Mouse (Mus musculus) limb, embryonic 14.5 days (tissue): ENCODE results near the gene Btf3l4. TPM values are rescaled to one million over a fixed set of nuclear protein-coding genes. Genes with fewer than 3 reads are reported as not detected.

Source experiments
- ATAC-seq: fragments of 200-750 bp; cut with Nextera tagmentation; 2 replicates; pipeline ENCODE4 v1.8.0; 2017; ENCODE audit warnings: low read depth, moderate number of reproducible peaks, moderate TSS enrichment; ENCODE audit not compliant: low FRiP score
- DNase-seq: peaks from one replicate; pipeline ENCODE4 v3.0.0-alpha.2; 2015; ENCODE audit warnings: low spot score
- H3K27ac ChIP-seq: fragments of 300-500 bp; sonication (generic); replicated peaks from 2 replicates; pipeline ENCODE4 v1.5.1; 2014; ENCODE audit warnings: low read depth, mild to moderate bottlenecking, low read length, moderate library complexity, mixed read lengths
- H3K27me3 ChIP-seq: fragments of 300-500 bp; sonication (generic); 2 replicates; pipeline ENCODE4 v1.6.1; 2014; ENCODE audit warnings: low read length, mixed read lengths; ENCODE audit not compliant: control insufficient read depth, insufficient read depth
- H3K36me3 ChIP-seq: fragments of 300-500 bp; sonication (generic); 2 replicates; pipeline ENCODE4 v1.6.1; 2014; ENCODE audit warnings: mild to moderate bottlenecking, low read length, moderate library complexity, mixed read lengths; ENCODE audit not compliant: control insufficient read depth, insufficient read depth
- H3K4me1 ChIP-seq: fragments of 300-500 bp; sonication (generic); 2 replicates; pipeline ENCODE4 v1.6.1; 2014; ENCODE audit warnings: antibody characterized with exemption, low read length, mixed read lengths; ENCODE audit not compliant: control insufficient read depth, insufficient read depth
- H3K4me2 ChIP-seq: fragments of 300-500 bp; sonication (generic); replicated peaks from 2 replicates; pipeline ENCODE4 v1.6.1; 2014; ENCODE audit warnings: low read depth, mild to moderate bottlenecking, low read length, moderate library complexity; ENCODE audit not compliant: severe bottlenecking
- H3K4me3 ChIP-seq: fragments of 300-500 bp; sonication (generic); replicated peaks from 2 replicates; pipeline ENCODE4 v1.5.1; 2014; ENCODE audit warnings: low read length
- H3K9ac ChIP-seq: fragments of 300-500 bp; sonication (generic); 2 replicates; pipeline ENCODE4 v1.6.1; 2014; ENCODE audit warnings: mild to moderate bottlenecking, low read depth, low read length, moderate library complexity; ENCODE audit not compliant: severe bottlenecking
- H3K9me3 ChIP-seq: fragments of 300-500 bp; sonication (generic); 2 replicates; pipeline ENCODE4 v1.6.1; 2016; ENCODE audit warnings: low read length; ENCODE audit not compliant: control insufficient read depth
- POLR2A ChIP-seq: fragments of 200-500 bp; IDR thresholded peaks from 2 replicates; pipeline ENCODE4 v1.8.0; 2012; ENCODE audit warnings: inconsistent platforms, mild to moderate bottlenecking, moderate library complexity, borderline replicate concordance; ENCODE audit not compliant: insufficient read depth, insufficient read length; ENCODE audit errors: extremely low read depth
- WGBS: fragments of 180-500 bp; shearing (Covaris S2); extraction: QIAGEN DNeasy Blood & Tissue Kit; methylation state at CpG from one replicate; pipeline ENCODE4 v1.1.7; 2014; 5-methylcytosine and 5-hydroxymethylcytosine counted together
- polyA plus RNA-seq, 2 experiments: library from polyadenylated mRNA; depleted of rRNA in 1 of 2; stranded (reverse) in 1 of 2; unstranded in 1 of 2; fragments of >200 nt; fragmentation: Nextera tagmentation in 1 of 2; extraction: Ambion mirVana in 1 of 2; gene quantifications; 2 replicates each; pipeline versions ENCODE4 v1.2.1 to v1.2.3; 2012 to 2014

Btf3l4 gene
- polyA plus RNA-seq, 2 experiments = 99.9 to 167 TPM

GRCm38 (mm10) chr4:108779763-108780056, 53.7 kb downstream of the Btf3l4 start:
- H3K9ac ChIP-seq = peak overlapping the region; percentile 99
- H3K9me3 ChIP-seq = no peaks in the 10 kb centered on the region
- 0 out of 2 replicates have a peak, but pooled peaks have one; percentile 25 for TF ChIP-seq POLR2A
- H3K4me3 ChIP-seq = peak overlapping the region; percentile 80
- peak overlapping the region; percentile 54 for H3K4me2 ChIP-seq
- WGBS = under 1% methylated on average over 7 of the region's 7 CpGs
- 0 out of 2 replicates have a peak, but pooled peaks cover 3% of the 10 kb centered on the region for H3K4me1 ChIP-seq
- H3K36me3 ChIP-seq = no peaks in the 10 kb centered on the region
- ATAC-seq (no peak; the same call in 1 of the 2 replicates), DNase-seq (peak; percentile 27)
- H3K27me3 ChIP-seq = no peaks in the 10 kb centered on the region
- H3K27ac ChIP-seq = peak overlapping the region; percentile 98

- H3K9ac ChIP-seq = no peak overlapping the region
- ATAC-seq (no peak), DNase-seq (no peak)
- 0 out of 2 replicates have a peak, but pooled peaks cover 2% of the 10 kb centered on the region for H3K4me1 ChIP-seq
- no peak overlapping the region for H3K4me2 ChIP-seq
- H3K4me3 ChIP-seq = no peak overlapping the region
- no peaks in the 10 kb centered on the region for H3K36me3 ChIP-seq
- no peaks in the 10 kb centered on the region for H3K27me3 ChIP-seq
- no peaks in the 10 kb centered on the region for H3K9me3 ChIP-seq
- H3K27ac ChIP-seq = no peak overlapping the region
- no peak for TF ChIP-seq POLR2A
These were observed 64.9 kb downstream of the Btf3l4 start for GRCm38 (mm10) chr4:108768527-108768926.

Other genes with a start within 250 kb of the Btf3l4 start
- gene Cc2d1b, start 213.7 kb downstream of the Btf3l4 start, polyA plus RNA-seq (2012; rRNA removed) = 53.4 and 56.2 TPM in 2 replicates
- gene Cc2d1b, start 213.7 kb downstream of the Btf3l4 start, polyA plus RNA-seq (2014; fragmentation: Nextera tagmentation; extraction: Ambion mirVana) = 28.9 and 32.4 TPM in 2 replicates
- 0.26 and 0.29 TPM in 2 replicates for gene 3110021N24Rik, start 114.0 kb downstream of the Btf3l4 start, polyA plus RNA-seq (2012; rRNA removed)
- 1.5 and 2.3 TPM in 2 replicates for gene 3110021N24Rik, start 114.0 kb downstream of the Btf3l4 start, polyA plus RNA-seq (2014; fragmentation: Nextera tagmentation; extraction: Ambion mirVana)
- 8.2 and 9.6 TPM in 2 replicates for gene Zfyve9, start 52.8 kb downstream of the Btf3l4 start, polyA plus RNA-seq (2012; rRNA removed)
- 5.8 and 6.0 TPM in 2 replicates for gene Zfyve9, start 52.8 kb downstream of the Btf3l4 start, polyA plus RNA-seq (2014; fragmentation: Nextera tagmentation; extraction: Ambion mirVana)
- gene Txndc12, start 987 bp upstream of the Btf3l4 start, polyA plus RNA-seq (2012; rRNA removed) = 65.2 and 76.3 TPM in 2 replicates
- 105 and 116 TPM in 2 replicates for gene Txndc12, start 987 bp upstream of the Btf3l4 start, polyA plus RNA-seq (2014; fragmentation: Nextera tagmentation; extraction: Ambion mirVana)
- gene Kti12, start 14.2 kb upstream of the Btf3l4 start, polyA plus RNA-seq (2012; rRNA removed) = 39.9 and 49.7 TPM in 2 replicates
- 45.1 and 47.3 TPM in 2 replicates for gene Kti12, start 14.2 kb upstream of the Btf3l4 start, polyA plus RNA-seq (2014; fragmentation: Nextera tagmentation; extraction: Ambion mirVana)
- gene A730015C16Rik, start 15.0 kb upstream of the Btf3l4 start, polyA plus RNA-seq (2012; rRNA removed) = 0.08 and 0.22 TPM in 2 replicates
- 1.4 and 1.6 TPM in 2 replicates for gene A730015C16Rik, start 15.0 kb upstream of the Btf3l4 start, polyA plus RNA-seq (2014; fragmentation: Nextera tagmentation; extraction: Ambion mirVana)
- gene Rab3b, start 45.4 kb upstream of the Btf3l4 start, polyA plus RNA-seq (2012; rRNA removed) = 9.8 and 11.9 TPM in 2 replicates
- gene Rab3b, start 45.4 kb upstream of the Btf3l4 start, polyA plus RNA-seq (2014; fragmentation: Nextera tagmentation; extraction: Ambion mirVana) = 15.0 and 21.2 TPM in 2 replicates
- gene Nrd1, start 167.0 kb upstream of the Btf3l4 start, polyA plus RNA-seq (2012; rRNA removed) = 114 and 133 TPM in 2 replicates
- 50.1 and 50.6 TPM in 2 replicates for gene Nrd1, start 167.0 kb upstream of the Btf3l4 start, polyA plus RNA-seq (2014; fragmentation: Nextera tagmentation; extraction: Ambion mirVana)